Mouse (Mus musculus): ENCODE results near the gene Arhgap18.

GRCm38 (mm10) chr10:26791810-26792209 lies 38.6 kb downstream of the Arhgap18 start:
- TF ChIP-seq HCFC1 (IDR thresholded peaks at IDR 0.05; ENCODE audit: borderline replicate concordance, insufficient read depth, low read length) (no peak), CHD2 (IDR thresholded peaks at IDR 0.05; ENCODE audit: low read depth, low read length) (no peak), ZC3H11A (IDR thresholded peaks at IDR 0.05; ENCODE audit: borderline replicate concordance, low read depth, low read length) (no peak), MAFK (IDR thresholded peaks at IDR 0.05; ENCODE audit: insufficient read depth, low read depth, low read length) (no peak)

Data from ES-E14 (cell line).